Mouse (Mus musculus) embryonic facial prominence, embryonic 13.5 days (tissue): ENCODE data around the gene Slc38a8. TPM values are rescaled to one million over a fixed set of nuclear protein-coding genes. Genes with fewer than 3 reads are reported as not detected.

Experiments used
- ATAC-seq: fragments of 200-750 bp; cut with Nextera tagmentation; 2 replicates; pipeline ENCODE4 v1.8.0; 2017; ENCODE audit warnings: low read depth; ENCODE audit not compliant: insufficient number of reproducible peaks, insufficient read depth, low FRiP score, low TSS enrichment
- H3K27ac ChIP-seq: fragments of 300-500 bp; sonication (generic); 2 replicates; pipeline ENCODE4 v1.5.1; 2015; ENCODE audit warnings: moderate library complexity, mild to moderate bottlenecking, inconsistent platforms
- H3K27me3 ChIP-seq: fragments of 300-500 bp; sonication (generic); 2 replicates; pipeline ENCODE4 v1.6.1; 2015; ENCODE audit warnings: mild to moderate bottlenecking, inconsistent platforms
- H3K36me3 ChIP-seq: fragments of 300-500 bp; sonication (generic); 2 replicates; pipeline ENCODE4 v1.6.1; 2015; ENCODE audit warnings: mild to moderate bottlenecking, inconsistent platforms
- H3K4me1 ChIP-seq: fragments of 300-500 bp; sonication (generic); 2 replicates; pipeline ENCODE4 v1.6.1; 2015; ENCODE audit warnings: inconsistent platforms
- H3K4me2 ChIP-seq: fragments of 300-500 bp; sonication (generic); 2 replicates; pipeline ENCODE4 v1.6.1; 2015; ENCODE audit warnings: moderate library complexity, mild to moderate bottlenecking, inconsistent platforms
- H3K4me3 ChIP-seq: fragments of 300-500 bp; sonication (generic); 2 replicates; pipeline ENCODE4 v1.5.1; 2015; ENCODE audit warnings: mild to moderate bottlenecking, inconsistent platforms
- H3K9ac ChIP-seq: fragments of 300-500 bp; sonication (generic); 2 replicates; pipeline ENCODE4 v1.6.1; 2015; ENCODE audit warnings: mild to moderate bottlenecking, inconsistent platforms
- H3K9me3 ChIP-seq: fragments of 300-500 bp; sonication (generic); 2 replicates; pipeline ENCODE4 v1.6.1; 2016; ENCODE audit warnings: inconsistent platforms
- WGBS: fragments of 180-500 bp; shearing (Covaris S2); methylation state at CpG from one replicate; pipeline ENCODE4 v1.1.7; 2015; ENCODE audit warnings: mixed read lengths; 5-methylcytosine and 5-hydroxymethylcytosine counted together
- polyA plus RNA-seq: library from polyadenylated mRNA; unstranded; fragments of >200 nt; fragmentation: Nextera tagmentation; extraction: Ambion mirVana; gene quantifications from 2 replicates; pipeline ENCODE4 v1.2.1, GENCODE M21; 2015

Slc38a8 gene
- polyA plus RNA-seq, 1 experiment from 2014 or later: 0.07 TPM

DNA sequence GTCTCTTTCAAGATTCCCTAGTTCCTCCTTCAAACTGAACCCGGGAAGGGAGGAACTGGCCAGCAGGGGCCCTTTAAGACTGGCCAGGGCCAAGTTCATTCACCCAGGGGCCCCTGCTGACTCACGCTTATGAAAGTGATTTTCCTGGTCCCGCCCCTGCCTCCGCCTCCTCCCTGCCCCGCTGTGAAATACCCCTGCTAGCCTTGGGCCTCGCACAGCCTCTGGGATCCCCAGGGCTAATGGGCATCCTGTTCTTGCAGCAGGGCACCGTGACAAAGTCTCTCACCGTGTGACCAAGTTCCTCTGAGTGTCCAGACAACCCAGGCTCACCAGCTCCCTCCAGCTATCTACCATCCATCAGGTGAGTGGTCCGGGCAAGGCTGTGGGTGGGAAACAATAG, 64.6 kb downstream of the Slc38a8 start:
- no peak overlapping the region for H3K9ac ChIP-seq
- H3K4me2 ChIP-seq: no peak overlapping the region
- 15% methylated on average over 9 of the region's 9 CpGs for WGBS
- H3K4me3 ChIP-seq: no peak overlapping the region
- peaks cover 20% of the 10 kb centered on the region for H3K4me1 ChIP-seq
- 0 out of 2 replicates have a peak, but pooled peaks cover 4% of the 10 kb centered on the region for H3K27me3 ChIP-seq
- no peak for ATAC-seq
- no peak overlapping the region for H3K27ac ChIP-seq
- H3K9me3 ChIP-seq: no peaks in the 10 kb centered on the region
- no peaks in the 10 kb centered on the region for H3K36me3 ChIP-seq

DNA sequence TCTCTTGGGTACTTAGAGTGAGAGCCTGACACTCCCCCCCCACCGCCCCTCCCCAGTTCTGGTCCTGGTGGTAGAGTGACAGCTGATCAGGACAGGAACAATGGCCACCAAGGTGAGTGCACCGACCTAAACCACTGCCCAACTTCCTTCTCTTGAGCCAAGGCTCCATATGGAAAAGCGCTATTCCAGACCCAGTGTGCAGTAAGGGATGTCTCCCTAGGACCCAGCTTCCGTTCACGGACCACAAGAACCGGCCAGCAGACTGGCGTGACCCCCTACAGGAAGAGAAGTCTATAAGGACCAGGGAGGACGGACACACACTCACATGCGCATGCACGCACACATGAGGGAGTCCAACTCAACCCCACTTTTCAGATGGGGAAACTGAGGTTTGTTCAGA, 65.2 kb downstream of the Slc38a8 start:
- 0 out of 2 replicates have a peak, but pooled peaks cover 1% of the 10 kb centered on the region for H3K27me3 ChIP-seq
- ATAC-seq: no peak
- H3K4me1 ChIP-seq: peaks cover 20% of the 10 kb centered on the region

DNA sequence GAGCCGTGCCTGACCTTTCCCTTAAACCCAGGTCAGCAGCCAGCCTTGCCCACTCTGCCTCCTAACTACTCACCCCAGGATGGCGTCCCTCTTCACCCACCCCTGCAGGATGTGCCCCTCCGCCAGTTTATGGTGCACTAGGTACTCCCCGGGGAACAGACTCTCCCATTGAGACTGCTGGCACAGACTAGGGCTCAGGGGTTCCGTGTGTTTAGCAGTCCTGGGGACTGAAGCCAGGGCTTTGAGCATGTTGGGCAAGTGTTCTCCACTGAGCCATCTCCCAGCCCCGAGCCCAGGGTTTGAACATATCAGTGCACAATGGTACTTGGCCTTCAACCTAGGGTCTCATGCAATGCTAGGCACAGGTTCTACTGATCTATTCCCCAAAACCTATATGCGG, 66.0 kb downstream of the Slc38a8 start:
- peaks cover 13% of the 10 kb centered on the region for H3K4me1 ChIP-seq
- H3K4me3 ChIP-seq: no peak overlapping the region
- no peak overlapping the region for H3K27ac ChIP-seq
- no peaks in the 10 kb centered on the region for H3K27me3 ChIP-seq
- no peaks in the 10 kb centered on the region for H3K36me3 ChIP-seq
- H3K4me2 ChIP-seq: no peak overlapping the region
- WGBS: 85% methylated on average over 7 of the region's 7 CpGs
- no peak for ATAC-seq
- H3K9ac ChIP-seq: no peak overlapping the region
- H3K9me3 ChIP-seq: no peaks in the 10 kb centered on the region

More for the DNA sequence above, 65.2 kb downstream of the Slc38a8 start:
- Histone ChIP-seq H3K27ac (no peak overlapping the region), H3K9me3 (no peaks in the 10 kb centered on the region), H3K4me3 (no peak overlapping the region), H3K9ac (no peak overlapping the region), H3K4me2 (no peak overlapping the region), H3K36me3 (no peaks in the 10 kb centered on the region)
- WGBS: 86% methylated on average over 10 of the region's 10 CpGs

DNA sequence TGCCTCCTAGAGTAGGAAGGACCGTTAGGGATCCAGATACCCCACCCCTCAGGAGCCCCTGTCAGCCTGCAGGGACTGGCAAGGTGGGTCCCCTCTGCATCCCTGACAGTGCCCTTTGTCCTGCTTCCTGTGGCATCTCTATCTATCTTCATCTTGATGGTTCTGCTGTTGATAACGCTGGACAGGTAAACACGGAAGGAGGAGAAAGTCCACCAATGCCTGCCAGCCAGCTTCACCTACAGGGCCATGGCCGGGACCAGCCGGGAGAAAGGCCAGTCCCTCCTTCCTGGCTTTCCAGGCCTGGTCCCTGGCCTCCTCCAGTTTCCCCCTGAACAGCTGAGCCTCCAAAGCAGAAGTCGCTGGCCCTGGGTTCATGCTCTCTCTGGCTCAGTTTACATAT, 66.9 kb downstream of the Slc38a8 start:
- no peak overlapping the region for H3K27ac ChIP-seq
- H3K36me3 ChIP-seq: no peaks in the 10 kb centered on the region
- H3K4me3 ChIP-seq: no peak overlapping the region
- H3K4me1 ChIP-seq: peaks cover 8% of the 10 kb centered on the region
- H3K9ac ChIP-seq: no peak overlapping the region; the same call in 1 of the 2 replicates
- no peaks in the 10 kb centered on the region for H3K9me3 ChIP-seq
- H3K27me3 ChIP-seq: no peaks in the 10 kb centered on the region
- H3K4me2 ChIP-seq: no peak overlapping the region
- no peak for ATAC-seq
- 80% methylated on average over 6 of the region's 6 CpGs for WGBS

DNA sequence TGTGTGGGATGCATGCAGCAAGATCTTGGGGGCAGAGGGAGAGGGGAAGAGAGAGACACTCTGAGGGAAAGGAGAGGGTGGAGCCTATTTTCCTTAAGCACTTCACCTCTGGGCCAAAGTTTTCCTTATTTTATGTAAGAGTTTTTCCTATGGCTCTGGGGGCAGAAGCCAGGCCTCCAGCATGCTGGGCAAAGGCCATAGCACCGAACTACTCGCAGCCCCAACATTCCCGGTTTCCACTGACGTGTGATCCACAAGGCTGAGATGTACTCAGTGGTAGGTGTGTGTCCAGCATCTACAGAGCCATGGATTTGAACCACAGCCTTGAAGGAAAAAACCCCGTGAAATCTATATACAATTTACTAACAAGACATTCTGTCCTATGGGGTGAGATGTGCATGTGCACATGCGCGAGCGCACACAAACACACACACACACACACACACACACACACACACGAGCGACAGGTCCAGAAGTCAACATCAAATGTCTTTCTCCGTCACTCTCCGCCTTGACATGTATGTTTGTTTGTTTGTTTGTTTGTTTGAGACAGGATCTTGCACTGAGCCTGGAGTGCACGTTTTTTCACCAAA, 67.8 kb downstream of the Slc38a8 start, which contains the start of gene Osgin1:
TSS of gene Osgin1 (plus strand) at position 543 of the 593 bp plus-strand sequence.
- peaks cover 14% of the 10 kb centered on the region for H3K4me1 ChIP-seq
- no peaks in the 10 kb centered on the region for H3K27me3 ChIP-seq
- H3K9ac ChIP-seq: no peak within 1 kb of the TSS; the same call in 1 of the 2 replicates
- H3K4me3 ChIP-seq: no peak within 1 kb of the TSS
- ATAC-seq: no peak
- WGBS: 90% methylated on average over 13 of the region's 13 CpGs
- no peak within 1 kb of the TSS for H3K4me2 ChIP-seq
- no peaks in the 10 kb centered on the region for H3K9me3 ChIP-seq
- no peaks in the 10 kb centered on the region for H3K36me3 ChIP-seq
- H3K27ac ChIP-seq: no peak within 1 kb of the TSS

DNA sequence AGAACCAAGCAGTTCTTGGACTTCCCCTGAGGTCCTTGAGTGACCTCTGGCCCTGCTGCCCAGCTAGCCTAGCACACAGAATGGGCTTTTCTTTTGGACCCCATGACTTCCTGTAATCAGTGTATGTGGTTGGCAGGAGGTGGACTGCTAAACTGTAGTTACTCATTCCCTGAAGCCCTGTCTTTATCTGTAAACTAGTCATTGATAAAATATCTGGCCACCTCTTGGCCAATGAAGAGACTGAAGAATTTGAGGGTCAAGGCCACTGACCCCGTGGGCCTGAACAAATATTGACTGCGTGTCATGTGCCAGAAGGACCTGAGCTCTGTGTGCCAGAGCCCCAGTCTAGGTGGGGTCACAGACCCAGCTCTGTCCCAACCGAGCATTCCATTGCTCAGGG, 69.1 kb downstream of the Slc38a8 start:
- Histone ChIP-seq H3K4me1 (peaks cover 14% of the 10 kb centered on the region), H3K4me2 (no peak overlapping the region), H3K4me3 (no peak overlapping the region), H3K9ac (no peak overlapping the region), H3K27ac (no peak overlapping the region), H3K9me3 (no peaks in the 10 kb centered on the region), H3K36me3 (no peaks in the 10 kb centered on the region), H3K27me3 (no peaks in the 10 kb centered on the region)
- ATAC-seq: no peak
- 39% methylated on average over 3 of the region's 3 CpGs for WGBS

DNA sequence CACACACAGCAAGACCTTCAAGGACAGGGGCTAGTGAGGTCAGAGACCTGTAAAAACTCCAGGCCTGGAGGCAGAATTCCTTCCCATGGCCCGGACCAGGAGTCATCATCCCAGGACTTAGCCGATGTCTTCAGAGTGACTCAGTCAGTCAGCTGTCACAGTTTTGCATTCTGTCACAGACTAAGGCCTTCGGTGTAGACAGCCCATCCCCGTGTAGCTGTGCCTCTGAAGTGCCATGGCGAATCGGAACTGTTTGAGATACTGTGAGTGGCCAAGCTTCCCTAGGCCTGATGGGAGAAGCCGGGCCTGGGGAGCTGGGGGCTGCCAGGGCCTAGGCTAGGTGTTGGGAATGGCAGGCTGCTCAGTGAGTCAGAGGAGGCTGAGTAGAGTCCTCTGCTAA, 70.8 kb downstream of the Slc38a8 start:
- no peaks in the 10 kb centered on the region for H3K27me3 ChIP-seq
- H3K9ac ChIP-seq: no peak overlapping the region
- no peak for ATAC-seq
- H3K4me2 ChIP-seq: no peak overlapping the region
- H3K9me3 ChIP-seq: no peaks in the 10 kb centered on the region
- H3K4me3 ChIP-seq: no peak overlapping the region
- WGBS: 73% methylated on average over 7 of the region's 7 CpGs
- no peaks in the 10 kb centered on the region for H3K36me3 ChIP-seq
- H3K4me1 ChIP-seq: peaks cover 8% of the 10 kb centered on the region
- no peak overlapping the region for H3K27ac ChIP-seq

DNA sequence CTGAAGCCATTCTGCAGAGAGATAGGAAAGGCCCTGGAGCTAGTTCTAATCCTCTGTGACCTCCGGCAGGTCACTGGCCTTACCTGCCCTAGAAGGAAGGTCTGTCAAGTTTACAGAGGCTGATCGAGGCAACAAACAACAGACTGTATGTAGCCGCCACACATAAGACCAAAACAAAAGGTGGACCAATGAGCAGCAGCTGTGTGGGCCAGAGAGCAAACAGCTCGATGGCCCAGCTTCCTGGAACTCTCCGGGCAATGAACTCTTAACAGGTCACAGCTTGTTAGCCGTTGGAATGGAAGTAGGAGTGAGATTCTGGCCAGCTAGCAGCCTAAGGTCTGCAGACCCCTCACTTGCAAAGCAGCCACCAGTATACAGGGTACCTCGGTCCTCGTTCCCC, 71.2 kb downstream of the Slc38a8 start:
- Histone ChIP-seq H3K27me3 (no peaks in the 10 kb centered on the region), H3K9me3 (no peaks in the 10 kb centered on the region), H3K27ac (no peak overlapping the region), H3K9ac (no peak overlapping the region), H3K4me2 (no peak overlapping the region), H3K4me1 (peaks cover 8% of the 10 kb centered on the region), H3K36me3 (no peaks in the 10 kb centered on the region), H3K4me3 (no peak overlapping the region)
- WGBS: 58% methylated on average over 8 of the region's 8 CpGs
- ATAC-seq: no peak

Other genes with a start within 250 kb of the Slc38a8 start
- gene Hsbp1, start 157.2 kb downstream of the Slc38a8 start, polyA plus RNA-seq: 335 and 345 TPM in 2 replicates
- gene Mlycd, start 106.8 kb downstream of the Slc38a8 start, polyA plus RNA-seq: 11.0 and 12.7 TPM in 2 replicates
- gene Osgin1, start 67.6 kb downstream of the Slc38a8 start, polyA plus RNA-seq: 0.60 and 1.6 TPM in 2 replicates
- 3.8 and 4.2 TPM in 2 replicates for gene Necab2, start 55.0 kb downstream of the Slc38a8 start, polyA plus RNA-seq
- 132 and 150 TPM in 2 replicates for gene Mbtps1, start 57.0 kb upstream of the Slc38a8 start, polyA plus RNA-seq
- 29.1 and 30.0 TPM in 2 replicates for gene Hsdl1, start 73.5 kb upstream of the Slc38a8 start, polyA plus RNA-seq
- gene Dnaaf1, start 73.5 kb upstream of the Slc38a8 start, polyA plus RNA-seq: 0.08 and 0.19 TPM in 2 replicates
- 12.9 and 13.7 TPM in 2 replicates for gene Taf1c, start 103.5 kb upstream of the Slc38a8 start, polyA plus RNA-seq
- not detected in 2 replicates for gene Adad2, start 111.0 kb upstream of the Slc38a8 start, polyA plus RNA-seq
- gene Kcng4, start 134.0 kb upstream of the Slc38a8 start, polyA plus RNA-seq: 0.18 and 0.26 TPM in 2 replicates
- 0.25 TPM in 1 of 2 replicates, not detected in the other for gene Wfdc1, start 164.7 kb upstream of the Slc38a8 start, polyA plus RNA-seq
- gene Atp2c2, start 198.3 kb upstream of the Slc38a8 start, polyA plus RNA-seq: 2.1 and 2.3 TPM in 2 replicates